Mouse (Mus musculus) mesoderm, embryonic 11.5 days (tissue): ENCODE results near the gene Pigk.
"Not testable (repeated sequence)": the region's sequence is repeated elsewhere in the genome, so short reads cannot be mapped to it uniquely, and the experiment has no call there.

Source experiments
- DNase-seq: peaks from one replicate; pipeline ENCODE4 v3.0.0-alpha.2; 2012; ENCODE audit warnings: low read depth, low spot score

The Pigk gene

DNA sequence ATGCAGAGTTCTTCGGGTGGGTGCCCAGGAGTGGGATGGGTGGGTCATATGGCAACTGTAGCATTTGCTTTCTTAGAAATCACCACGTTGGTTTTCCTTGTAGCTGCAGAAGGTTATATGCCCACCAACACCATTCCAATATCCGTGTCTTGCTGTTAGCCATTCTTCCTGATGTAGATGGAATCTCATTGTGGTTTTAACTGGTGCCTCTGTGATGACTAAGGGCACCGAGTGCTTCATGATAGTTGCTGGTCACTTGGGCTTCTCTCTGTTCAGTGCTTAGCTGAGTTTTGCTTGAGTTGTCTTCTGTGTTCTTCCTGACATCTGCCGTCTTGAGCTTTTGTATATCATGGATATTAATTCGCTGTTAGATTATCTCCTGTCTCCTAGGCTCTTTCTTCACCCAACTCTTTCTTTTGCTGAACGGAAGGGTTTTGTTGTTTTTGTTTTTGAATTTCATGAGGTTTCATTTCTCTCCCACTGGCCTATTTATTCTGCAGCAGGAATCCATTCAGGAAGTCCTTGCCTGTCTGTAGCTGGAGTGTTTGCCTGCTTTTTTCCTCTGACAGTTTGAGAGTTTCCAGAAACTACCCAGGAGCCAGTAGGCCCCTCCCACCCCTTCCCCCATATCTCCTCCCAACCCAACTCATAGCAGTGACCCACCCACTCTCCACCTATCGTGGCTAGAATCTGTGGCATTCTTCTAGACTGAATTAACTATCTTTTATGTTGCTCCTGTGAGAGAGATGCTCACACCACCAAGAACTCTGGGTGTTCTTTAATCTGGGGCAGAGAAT is 50.8 kb downstream of the Pigk start:
- DNase-seq, result no peak

GRCm38 (mm10) chr3:152767485-152767884 is 53.6 kb downstream of the Pigk start:
- DNase-seq, result no peak

DNA sequence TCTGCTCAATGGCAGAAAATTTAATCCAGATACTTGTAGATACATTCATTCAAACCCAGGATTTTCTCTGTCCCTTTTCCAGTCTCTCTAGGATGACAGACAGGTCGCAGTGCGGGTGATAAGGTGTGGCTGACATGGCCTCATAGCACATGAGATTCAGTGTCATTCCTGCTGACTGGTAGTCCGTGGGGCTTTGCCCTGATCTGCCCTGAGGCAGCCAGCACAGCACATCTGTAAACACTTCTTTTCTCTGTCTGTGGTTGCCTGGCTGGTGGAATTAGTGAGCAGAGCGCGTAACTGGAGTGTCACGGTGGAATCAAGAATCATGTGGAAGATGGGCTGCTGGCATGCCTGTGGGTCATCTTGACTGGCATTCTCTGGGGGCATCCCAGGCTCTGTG is 56.2 kb downstream of the Pigk start:
- DNase-seq, result no peak

GRCm38 (mm10) chr3:152776363-152776762 is 62.5 kb downstream of the Pigk start:
- no peak for DNase-seq

DNA sequence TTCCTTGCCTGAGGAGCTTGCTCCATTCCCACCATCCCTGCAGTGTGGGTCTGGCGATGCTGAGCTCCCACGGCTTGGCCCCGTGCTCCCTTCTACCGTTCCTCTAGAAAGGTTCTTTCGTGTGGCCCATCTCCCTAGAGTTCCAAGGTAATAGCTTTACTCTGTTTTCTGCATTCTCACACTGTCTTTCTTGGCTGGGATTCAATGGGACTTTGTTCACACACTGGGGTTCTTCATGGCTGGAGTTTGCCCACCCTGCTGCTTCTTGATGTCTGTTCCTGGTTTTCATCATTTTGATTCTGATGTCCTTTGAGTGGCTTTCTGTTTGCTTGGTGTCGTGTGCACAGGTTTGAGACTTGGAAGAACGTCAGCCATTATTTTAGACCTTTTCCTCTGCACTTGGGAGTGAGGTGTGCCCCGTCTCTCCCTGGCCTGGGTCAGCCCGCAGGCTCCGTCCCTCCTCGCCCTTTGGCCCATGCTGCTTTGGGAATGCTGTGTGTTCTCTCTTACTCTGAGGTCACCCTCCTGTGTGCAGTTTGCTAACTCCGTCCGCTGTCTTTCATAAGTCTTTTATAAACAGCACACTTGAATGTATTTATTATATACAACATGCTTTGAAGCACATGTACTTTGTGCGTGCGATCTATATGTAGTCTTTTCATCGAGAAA is 63.1 kb downstream of the Pigk start:
- DNase-seq, result no peak

- DNase-seq, result no peak
These were observed 65.9 kb downstream of the Pigk start for GRCm38 (mm10) chr3:152779819-152780218.

- DNase-seq, result peak; percentile 80
These were observed 69.9 kb downstream of the Pigk start for GRCm38 (mm10) chr3:152783792-152784191.

GRCm38 (mm10) chr3:152784353-152784752 is 70.5 kb downstream of the Pigk start:
- DNase-seq, result not testable (repeated sequence)

- not testable (repeated sequence) for DNase-seq
These were observed 74.5 kb downstream of the Pigk start for GRCm38 (mm10) chr3:152788301-152788953.

- DNase-seq, result no peak
These were observed 78.7 kb downstream of the Pigk start for GRCm38 (mm10) chr3:152792601-152793000.

DNA sequence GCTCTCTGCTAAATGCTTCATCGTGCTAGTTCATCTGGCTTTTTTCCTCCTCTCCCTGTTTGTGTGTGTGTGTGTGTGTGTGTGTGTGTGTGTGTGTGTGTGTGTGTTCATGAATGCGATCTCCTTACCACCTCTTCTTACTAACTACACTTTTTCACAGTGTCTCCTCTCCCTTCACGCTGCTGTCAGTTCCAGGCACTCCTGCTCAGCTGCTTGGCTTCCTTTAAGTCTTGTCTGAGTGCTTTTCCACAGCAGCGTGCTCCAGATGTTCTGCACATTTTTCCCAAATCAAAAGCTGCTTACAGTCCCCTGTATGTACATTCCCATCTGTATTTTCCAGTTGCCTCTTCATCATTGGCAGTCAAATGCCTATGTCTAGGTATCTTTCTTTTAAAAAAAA is 79.1 kb downstream of the Pigk start:
- no peak for DNase-seq

DNA sequence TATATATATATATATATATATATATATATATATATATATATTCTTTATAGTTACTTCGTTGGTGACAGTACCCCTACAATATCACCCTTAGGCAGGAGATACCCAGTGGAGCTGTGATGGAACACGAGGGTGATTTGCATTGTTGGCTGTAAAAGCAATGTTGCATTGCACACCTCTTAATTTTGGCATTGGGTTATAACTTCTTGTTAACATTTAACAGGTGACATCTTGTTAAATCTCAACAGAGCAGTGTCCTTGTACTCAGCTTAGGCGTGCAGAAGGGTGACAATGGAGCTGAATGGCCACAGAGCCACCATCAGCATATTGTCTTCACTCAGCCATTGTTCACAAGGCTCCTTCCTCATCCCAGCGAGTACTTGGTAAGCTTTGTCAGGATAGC is 82.3 kb downstream of the Pigk start:
- no peak for DNase-seq

DNA sequence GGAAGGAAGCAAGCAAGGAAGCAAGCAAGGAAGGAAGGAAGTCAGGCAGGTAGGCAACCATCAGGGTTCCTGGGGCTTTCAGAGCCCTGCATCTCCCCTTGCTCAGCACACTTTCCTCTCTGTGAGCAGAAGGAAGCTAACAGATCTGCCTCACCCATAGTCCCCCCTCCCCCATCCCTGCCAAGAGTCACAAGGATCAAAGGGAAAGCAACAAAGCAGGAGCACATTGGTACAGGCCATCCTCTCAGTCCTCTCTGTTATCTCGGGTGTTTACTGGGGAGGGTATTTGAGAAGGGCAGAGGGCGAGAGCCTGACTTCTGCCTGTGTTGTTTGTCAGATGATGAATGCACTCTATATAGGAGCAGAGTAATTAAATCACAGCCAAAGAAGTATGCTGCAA is 83.5 kb downstream of the Pigk start:
- no peak for DNase-seq

- peak; percentile 37 for DNase-seq
These were observed 86.0 kb downstream of the Pigk start for GRCm38 (mm10) chr3:152799738-152800431.

- DNase-seq, result no peak
These were observed 100.0 kb downstream of the Pigk start for GRCm38 (mm10) chr3:152813905-152814304.

- DNase-seq, result no peak
These were observed 101.2 kb downstream of the Pigk start for GRCm38 (mm10) chr3:152815110-152815509.

GRCm38 (mm10) chr3:152820406-152820805 is 106.5 kb downstream of the Pigk start:
- no peak for DNase-seq

GRCm38 (mm10) chr3:152821202-152821601 is 107.3 kb downstream of the Pigk start:
- peak; percentile 80 for DNase-seq

DNA sequence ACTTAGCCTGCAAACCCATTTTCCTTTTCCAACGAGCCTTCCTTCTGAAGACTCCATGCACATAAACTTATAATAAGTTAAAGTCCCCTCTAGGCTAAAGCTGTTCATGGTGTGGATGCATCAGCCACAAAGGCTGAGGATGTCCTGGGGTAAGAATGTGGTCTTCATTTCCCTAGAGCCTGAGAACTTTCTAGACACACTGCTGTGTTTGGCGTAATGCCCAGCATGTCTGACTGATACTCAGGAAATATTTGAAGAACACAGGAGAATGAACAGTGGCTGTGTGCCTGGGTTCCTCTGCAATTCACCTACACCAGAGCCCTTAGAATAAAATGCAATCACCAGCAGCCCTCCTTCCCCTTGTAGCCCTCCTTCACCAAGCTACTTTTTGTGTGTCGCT is 117.5 kb downstream of the Pigk start:
- no peak for DNase-seq

DNA sequence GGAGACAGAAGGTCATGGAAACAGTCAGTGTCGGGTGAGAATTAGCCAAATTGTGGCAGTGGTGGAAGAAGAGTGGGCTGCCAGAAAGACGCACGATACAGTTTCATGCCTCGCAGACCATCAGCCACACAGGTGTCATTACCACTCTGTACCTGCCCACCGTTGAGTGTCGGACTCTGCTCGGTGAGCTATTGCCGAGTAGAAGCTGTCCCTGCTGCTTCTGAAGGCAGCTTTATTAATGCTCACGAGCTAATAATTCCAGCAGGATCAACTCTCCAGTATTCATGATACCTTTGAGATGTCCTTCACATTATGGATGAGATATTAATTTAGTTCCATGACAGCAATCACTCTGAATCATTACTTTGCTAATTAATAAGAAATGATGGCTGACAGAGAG is 118.1 kb downstream of the Pigk start:
- DNase-seq, result no peak

DNA sequence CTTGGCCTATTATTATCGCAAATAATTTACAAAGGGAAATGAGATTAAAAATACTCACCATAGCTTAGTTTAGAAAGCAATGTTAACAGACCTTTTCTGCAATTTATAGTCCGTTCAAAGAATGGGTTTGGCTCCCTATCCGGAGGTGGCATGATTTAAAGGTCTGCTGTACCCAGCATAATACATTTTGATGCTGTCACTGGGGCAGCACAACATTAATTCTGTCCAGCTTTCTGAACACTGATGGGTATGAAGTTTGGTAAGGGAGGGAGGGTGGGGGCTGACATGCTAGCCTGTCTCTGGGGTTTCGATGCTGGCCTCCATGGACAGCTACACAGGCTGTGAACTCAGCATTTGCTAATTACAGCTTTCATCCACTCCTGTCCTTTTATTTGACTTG is 118.5 kb downstream of the Pigk start:
- DNase-seq, result no peak

DNA sequence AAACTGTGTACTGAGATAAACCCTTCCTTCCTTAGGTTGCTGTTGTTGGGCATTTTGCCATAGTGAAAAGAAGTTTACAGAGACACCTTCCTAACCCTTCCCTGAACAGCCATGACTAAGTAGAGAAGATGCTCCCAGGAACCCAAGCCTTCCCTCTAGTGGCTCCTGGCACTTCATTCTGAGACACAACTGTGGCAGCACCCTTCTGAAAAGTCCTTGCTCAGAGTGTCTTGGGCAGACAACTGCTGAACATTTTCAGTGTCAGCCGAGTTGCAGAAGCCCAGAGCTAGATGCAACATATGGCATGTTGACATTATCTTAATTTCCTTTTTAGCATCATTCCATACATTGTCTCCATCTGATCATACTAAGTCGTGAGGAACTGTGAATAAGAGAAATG is 123.5 kb downstream of the Pigk start:
- no peak for DNase-seq
